Mouse (Mus musculus) CH12.LX (cell line): Measurements from ENCODE around the gene Anks1b.

ENCODE experiments used
- ETS1 ChIP-seq: conservative IDR thresholded peaks from 2 replicates; pipeline ENCODE4 v1.6.1; 2012; ENCODE audit warnings: low read depth, mild to moderate bottlenecking, inconsistent platforms, low read length, improper control_type of control experiment, moderate library complexity
- KAT2A ChIP-seq: IDR thresholded peaks from 2 replicates; pipeline ENCODE4 v1.6.1; 2012; ENCODE audit warnings: low read length, improper control_type of control experiment, inconsistent platforms; ENCODE audit not compliant: insufficient replicate concordance
- POLR2A ChIP-seq: IDR thresholded peaks from 2 replicates; pipeline ENCODE4 v1.6.1; 2011; ENCODE audit warnings: low read depth, mild to moderate bottlenecking, improper control_type of control experiment, low read length
- SIN3A ChIP-seq: IDR thresholded peaks from 2 replicates; pipeline ENCODE4 v1.6.1; 2012; ENCODE audit warnings: low read length, improper control_type of control experiment, inconsistent platforms
- ZMIZ1 ChIP-seq: IDR thresholded peaks from 2 replicates; pipeline ENCODE4 v1.6.1; 2012; ENCODE audit warnings: low read depth, mild to moderate bottlenecking, inconsistent platforms, low read length, improper control_type of control experiment

- TF ChIP-seq ZMIZ1 (no peak), POLR2A (no peak), KAT2A (no peak), ETS1 (no peak), SIN3A (no peak)
Observed at GRCm38 (mm10) chr10:90809911-90810590, 936.7 kb downstream of the Anks1b start.
